Mouse (Mus musculus): Measurements from ENCODE around the gene Hoxc10. TPM values are rescaled to one million over a fixed set of nuclear protein-coding genes. Genes with fewer than 3 reads are reported as not detected.

Hoxc10 gene
- polyA plus RNA-seq, 1 experiment: 16.4 TPM

DNA sequence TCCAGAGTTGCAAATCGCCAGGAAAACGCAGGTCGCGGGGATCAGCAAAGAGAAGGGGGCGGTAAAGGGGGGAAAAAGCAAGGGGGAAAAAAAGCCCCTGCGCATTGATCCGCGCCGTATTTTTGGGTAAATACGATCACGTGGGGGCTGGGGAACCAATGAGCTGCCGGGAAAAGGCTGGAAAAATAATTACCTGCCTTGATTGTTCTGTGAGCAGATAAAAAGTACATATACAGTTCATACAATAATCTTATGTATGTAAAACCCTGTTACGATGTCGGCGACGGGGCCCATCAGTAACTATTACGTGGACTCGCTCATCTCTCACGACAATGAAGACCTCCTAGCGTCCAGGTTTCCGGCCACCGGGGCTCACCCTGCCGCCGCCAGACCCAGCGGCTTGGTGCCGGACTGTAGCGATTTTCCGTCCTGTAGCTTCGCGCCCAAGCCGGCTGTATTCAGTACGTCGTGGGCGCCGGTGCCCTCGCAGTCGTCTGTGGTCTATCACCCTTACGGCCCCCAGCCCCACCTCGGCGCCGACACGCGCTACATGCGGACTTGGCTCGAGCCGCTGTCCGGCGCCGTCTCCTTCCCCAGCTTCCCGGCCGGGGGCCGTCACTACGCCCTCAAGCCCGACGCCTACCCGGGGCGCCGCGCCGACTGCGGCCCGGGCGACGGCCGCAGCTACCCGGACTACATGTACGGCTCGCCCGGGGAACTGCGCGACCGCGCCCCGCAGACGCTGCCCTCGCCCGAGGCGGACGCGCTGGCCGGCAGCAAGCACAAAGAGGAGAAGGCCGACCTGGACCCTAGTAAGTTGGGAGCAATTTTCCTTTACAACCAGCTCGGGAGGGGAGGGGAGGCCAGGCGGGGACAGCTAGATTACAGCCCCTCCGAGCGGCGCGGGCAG is 15.0 kb downstream of the Hoxc10 start:
- H3K36me3 ChIP-seq (ENCODE audit: control insufficient read depth, insufficient read depth, low read length): no peaks in the 10 kb centered on the region
- peaks cover 11% of the 10 kb centered on the region for H3K4me1 ChIP-seq (ENCODE audit: control insufficient read depth, insufficient read depth, low read length)
- H3K27me3 ChIP-seq (replicated peaks; ENCODE audit: control insufficient read depth, insufficient read depth, low read length): no peaks in the 10 kb centered on the region
- H3K27ac ChIP-seq (ENCODE audit: insufficient read depth, low read depth, low read length): peak overlapping the region; percentile 66
- H3K4me3 ChIP-seq (ENCODE audit: insufficient read depth, low read depth, low read length): peak overlapping the region; percentile 84
- DNase-seq: peak; percentile 72
- WGBS: 2% methylated on average over 88 of the region's 88 CpGs
- no peak for TF ChIP-seq POLR2A (IDR thresholded peaks at IDR 0.05; ENCODE audit: low read depth, low read length)
- TF ChIP-seq CTCF (conservative IDR thresholded peaks at IDR 0.05; ENCODE audit: insufficient read depth, insufficient read length, low read depth, low read length): no peak

DNA sequence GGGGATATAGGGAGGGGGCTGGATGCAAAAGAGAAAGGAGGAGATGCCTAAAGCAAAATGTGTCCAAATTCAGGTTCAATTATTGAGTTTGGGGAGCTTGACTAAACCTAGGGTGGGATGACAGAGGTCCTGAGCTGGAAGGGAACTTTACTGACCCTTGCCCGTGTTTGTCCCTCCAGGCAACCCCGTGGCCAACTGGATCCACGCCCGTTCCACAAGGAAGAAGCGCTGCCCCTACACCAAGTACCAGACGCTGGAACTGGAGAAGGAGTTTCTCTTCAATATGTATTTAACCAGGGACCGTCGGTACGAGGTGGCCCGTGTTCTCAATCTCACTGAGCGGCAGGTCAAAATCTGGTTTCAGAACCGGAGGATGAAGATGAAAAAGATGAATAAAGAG is 17.1 kb downstream of the Hoxc10 start:
- H3K27me3 ChIP-seq (replicated peaks; ENCODE audit: control insufficient read depth, insufficient read depth, low read length): no peaks in the 10 kb centered on the region
- 48% methylated on average over 12 of the region's 12 CpGs for WGBS
- no peaks in the 10 kb centered on the region for H3K36me3 ChIP-seq (ENCODE audit: control insufficient read depth, insufficient read depth, low read length)
- 0 out of 2 replicates have a peak overlapping the region, but pooled peaks have one; percentile 3 for H3K27ac ChIP-seq (ENCODE audit: insufficient read depth, low read depth, low read length)
- no peak for TF ChIP-seq CTCF (conservative IDR thresholded peaks at IDR 0.05; ENCODE audit: insufficient read depth, insufficient read length, low read depth, low read length)
- TF ChIP-seq POLR2A (IDR thresholded peaks at IDR 0.05; ENCODE audit: low read depth, low read length): no peak
- no peak for DNase-seq
- H3K4me1 ChIP-seq (ENCODE audit: control insufficient read depth, insufficient read depth, low read length): peaks cover 4% of the 10 kb centered on the region; the same call in 1 of the 2 replicates
- no peak overlapping the region for H3K4me3 ChIP-seq (ENCODE audit: insufficient read depth, low read depth, low read length)

DNA sequence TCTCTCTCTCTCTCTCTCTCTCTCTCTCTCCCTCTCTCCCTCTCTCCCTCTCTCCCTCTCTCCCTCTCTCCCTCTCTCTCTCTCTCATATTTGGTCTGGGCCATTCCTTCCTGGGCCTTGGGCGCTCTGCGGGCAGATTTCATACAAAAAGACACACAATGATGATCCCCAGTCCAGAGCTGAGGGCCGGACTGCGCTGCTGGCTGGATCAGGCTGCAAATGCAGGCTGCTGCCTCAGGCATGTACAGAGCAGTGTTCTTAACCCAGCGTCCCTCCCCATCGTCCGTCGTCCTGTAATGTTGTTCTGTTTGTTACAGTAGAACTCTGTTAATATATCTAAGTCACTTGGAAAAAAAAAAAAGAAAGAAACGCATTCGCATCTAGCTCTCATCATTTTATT is 17.9 kb downstream of the Hoxc10 start:
- Histone ChIP-seq H3K27ac (ENCODE audit: insufficient read depth, low read depth, low read length) (no peak overlapping the region), H3K4me3 (ENCODE audit: insufficient read depth, low read depth, low read length) (no peak overlapping the region), H3K36me3 (ENCODE audit: control insufficient read depth, insufficient read depth, low read length) (no peaks in the 10 kb centered on the region), H3K4me1 (ENCODE audit: control insufficient read depth, insufficient read depth, low read length) (peaks cover 2% of the 10 kb centered on the region; the same call in 1 of the 2 replicates), H3K27me3 (replicated peaks; ENCODE audit: control insufficient read depth, insufficient read depth, low read length) (no peaks in the 10 kb centered on the region)
- no peak for TF ChIP-seq POLR2A (IDR thresholded peaks at IDR 0.05; ENCODE audit: low read depth, low read length)
- TF ChIP-seq CTCF (conservative IDR thresholded peaks at IDR 0.05; ENCODE audit: insufficient read depth, insufficient read length, low read depth, low read length): no peak
- WGBS: 42% methylated on average over 10 of the region's 10 CpGs
- no peak for DNase-seq

DNA sequence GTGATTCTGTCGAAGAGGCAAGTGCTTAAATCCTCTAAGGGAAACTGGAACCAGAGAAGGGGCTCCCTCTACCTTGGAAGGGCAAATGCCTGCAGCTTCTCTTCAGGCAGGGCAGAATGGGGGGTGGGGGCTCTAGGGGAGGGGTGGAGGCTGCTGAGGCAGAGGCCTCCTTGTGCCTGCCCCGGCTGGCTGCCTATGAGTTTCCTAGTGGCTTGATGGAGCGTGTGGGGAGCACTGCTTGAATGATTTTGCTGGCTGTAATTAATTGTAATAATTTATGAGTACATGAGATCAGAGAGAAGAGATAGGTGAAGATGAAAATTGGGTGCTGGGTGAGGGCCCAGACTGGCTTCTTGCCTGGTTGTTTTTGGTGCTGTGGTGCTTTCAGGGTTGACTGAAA is 18.3 kb downstream of the Hoxc10 start:
- no peak for DNase-seq
- TF ChIP-seq POLR2A (IDR thresholded peaks at IDR 0.05; ENCODE audit: low read depth, low read length) (no peak), CTCF (conservative IDR thresholded peaks at IDR 0.05; ENCODE audit: insufficient read depth, insufficient read length, low read depth, low read length) (no peak)
- Histone ChIP-seq H3K27ac (ENCODE audit: insufficient read depth, low read depth, low read length) (no peak overlapping the region), H3K4me1 (ENCODE audit: control insufficient read depth, insufficient read depth, low read length) (peaks cover 2% of the 10 kb centered on the region; the same call in 1 of the 2 replicates), H3K4me3 (ENCODE audit: insufficient read depth, low read depth, low read length) (no peak overlapping the region), H3K27me3 (replicated peaks; ENCODE audit: control insufficient read depth, insufficient read depth, low read length) (no peaks in the 10 kb centered on the region), H3K36me3 (ENCODE audit: control insufficient read depth, insufficient read depth, low read length) (no peaks in the 10 kb centered on the region)
- 42% methylated on average over 3 of the region's 3 CpGs for WGBS

DNA sequence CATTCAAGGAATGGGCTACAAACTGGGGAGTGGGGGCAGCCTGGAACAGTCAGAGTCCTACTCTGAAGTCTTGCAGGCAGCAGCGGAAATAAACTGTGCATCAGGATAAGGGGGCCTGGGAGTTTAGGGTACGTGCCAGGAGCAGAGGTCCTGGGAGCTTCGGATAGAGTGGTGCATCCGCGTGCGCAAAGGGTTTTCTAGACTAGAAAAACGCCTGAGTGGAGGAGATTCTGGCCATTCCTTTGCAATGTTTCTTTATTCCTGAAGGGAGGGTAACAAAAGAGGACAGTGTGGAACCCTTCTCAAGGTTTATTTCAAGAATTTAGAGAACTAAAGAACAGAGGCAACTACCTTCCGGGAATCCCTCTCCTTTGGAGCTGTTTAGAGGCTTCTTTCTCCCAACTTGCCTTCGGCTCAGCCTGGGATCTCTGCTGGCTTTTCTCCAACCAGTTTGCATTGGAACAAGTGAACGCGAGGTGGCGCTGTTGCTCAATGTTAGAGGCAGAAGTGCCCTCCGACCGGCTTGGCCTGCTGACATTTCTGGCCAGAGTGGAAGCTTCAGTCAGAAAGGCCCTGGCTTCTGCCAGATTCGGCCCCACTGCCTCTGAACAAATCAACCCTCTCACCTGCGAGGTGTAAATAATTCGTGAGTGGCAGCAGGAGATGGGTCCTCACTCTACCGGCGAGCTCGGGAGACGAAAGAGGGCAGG is 20.7 kb downstream of the Hoxc10 start:
- 0 out of 2 replicates have a peak, but pooled peaks cover 2% of the 10 kb centered on the region for H3K4me1 ChIP-seq (ENCODE audit: control insufficient read depth, insufficient read depth, low read length)
- peak; percentile 96 for DNase-seq
- H3K36me3 ChIP-seq (ENCODE audit: control insufficient read depth, insufficient read depth, low read length): no peaks in the 10 kb centered on the region
- no peak overlapping the region for H3K27ac ChIP-seq (ENCODE audit: insufficient read depth, low read depth, low read length)
- 17% methylated on average over 21 of the region's 21 CpGs for WGBS
- no peak overlapping the region for H3K4me3 ChIP-seq (ENCODE audit: insufficient read depth, low read depth, low read length)
- peak; percentile 98 for TF ChIP-seq CTCF (conservative IDR thresholded peaks at IDR 0.05; ENCODE audit: insufficient read depth, insufficient read length, low read depth, low read length)
- TF ChIP-seq POLR2A (IDR thresholded peaks at IDR 0.05; ENCODE audit: low read depth, low read length): no peak
- H3K27me3 ChIP-seq (replicated peaks; ENCODE audit: control insufficient read depth, insufficient read depth, low read length): no peaks in the 10 kb centered on the region

DNA sequence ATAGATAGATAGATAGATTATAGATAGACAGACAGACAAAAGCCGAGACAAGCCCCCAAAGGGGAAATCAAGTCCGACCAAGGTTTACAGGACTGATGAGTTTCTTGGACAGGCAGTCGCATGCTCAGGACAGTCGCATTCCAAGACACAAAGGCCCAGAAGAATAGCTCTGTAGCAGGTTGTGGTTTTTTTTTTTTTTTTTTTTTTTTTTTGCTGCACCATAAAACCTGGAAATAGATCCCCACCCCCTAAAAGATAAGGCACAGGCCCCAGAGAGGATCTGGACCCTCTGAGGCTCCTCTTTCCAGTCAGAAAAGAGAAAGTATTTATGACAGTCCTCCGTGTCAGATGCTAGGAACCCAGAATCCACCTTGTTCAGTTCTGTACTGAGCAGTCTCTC is 21.5 kb downstream of the Hoxc10 start:
- WGBS: 83% methylated on average over 5 of the region's 5 CpGs
- no peak for TF ChIP-seq CTCF (conservative IDR thresholded peaks at IDR 0.05; ENCODE audit: insufficient read depth, insufficient read length, low read depth, low read length)
- no peak for TF ChIP-seq POLR2A (IDR thresholded peaks at IDR 0.05; ENCODE audit: low read depth, low read length)
- no peaks in the 10 kb centered on the region for H3K36me3 ChIP-seq (ENCODE audit: control insufficient read depth, insufficient read depth, low read length)
- no peak overlapping the region for H3K4me3 ChIP-seq (ENCODE audit: insufficient read depth, low read depth, low read length)
- no peaks in the 10 kb centered on the region for H3K27me3 ChIP-seq (replicated peaks; ENCODE audit: control insufficient read depth, insufficient read depth, low read length)
- DNase-seq: no peak
- H3K27ac ChIP-seq (ENCODE audit: insufficient read depth, low read depth, low read length): no peak overlapping the region
- 0 out of 2 replicates have a peak, but pooled peaks cover 2% of the 10 kb centered on the region for H3K4me1 ChIP-seq (ENCODE audit: control insufficient read depth, insufficient read depth, low read length)

Measured in kidney, adult 2 months (tissue).